Mouse (Mus musculus) spleen, postnatal 36 days (tissue): ENCODE results near the gene Nags.

Experiments used
- DNase-seq, 2 experiments: peaks; one replicate each; pipeline ENCODE4 v3.0.0; 2022; ENCODE audit warnings: low spot score in 2 of 2, mixed read lengths in 1 of 2

Gene Nags

DNA sequence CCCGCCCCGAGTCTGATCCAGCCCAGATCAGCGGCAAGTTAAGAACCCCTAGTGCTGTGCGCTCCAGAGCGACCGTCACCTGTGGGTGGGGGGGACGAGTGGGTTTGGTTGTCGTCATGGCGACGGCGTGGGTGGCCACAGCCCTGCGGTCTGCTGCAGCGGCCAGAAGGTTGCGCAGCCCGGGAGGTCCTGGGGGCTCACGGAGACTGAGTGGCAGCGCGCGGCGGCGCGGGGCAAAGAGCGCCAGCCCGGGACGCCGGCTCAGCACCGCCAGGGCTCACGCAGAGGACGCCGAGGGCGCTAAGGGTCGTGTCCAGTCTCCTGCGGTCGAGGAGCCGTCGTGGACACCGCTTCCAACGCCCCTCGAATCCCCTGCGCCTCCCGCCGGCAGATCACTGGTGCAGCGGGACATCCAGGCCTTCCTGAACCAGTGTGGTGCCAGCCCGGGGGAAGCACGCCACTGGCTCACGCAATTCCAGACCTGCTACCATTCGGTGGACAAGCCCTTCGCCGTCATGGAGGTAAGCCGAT is at the start of gene Nags:
TSS of gene Nags (plus strand) at position 43 of the 531 bp plus-strand sequence.
- no peak for DNase-seq

- DNase-seq, result peak; percentile 17 to 22
Observed at GRCm38 (mm10) chr11:102095676-102096075, 49.6 kb upstream of the Nags start.

- DNase-seq, result no peak
Observed at GRCm38 (mm10) chr11:102096446-102096845, 48.9 kb upstream of the Nags start.

GRCm38 (mm10) chr11:102096887-102097391 is 48.4 kb upstream of the Nags start:
- peak; percentile 24 to 38 for DNase-seq

DNA sequence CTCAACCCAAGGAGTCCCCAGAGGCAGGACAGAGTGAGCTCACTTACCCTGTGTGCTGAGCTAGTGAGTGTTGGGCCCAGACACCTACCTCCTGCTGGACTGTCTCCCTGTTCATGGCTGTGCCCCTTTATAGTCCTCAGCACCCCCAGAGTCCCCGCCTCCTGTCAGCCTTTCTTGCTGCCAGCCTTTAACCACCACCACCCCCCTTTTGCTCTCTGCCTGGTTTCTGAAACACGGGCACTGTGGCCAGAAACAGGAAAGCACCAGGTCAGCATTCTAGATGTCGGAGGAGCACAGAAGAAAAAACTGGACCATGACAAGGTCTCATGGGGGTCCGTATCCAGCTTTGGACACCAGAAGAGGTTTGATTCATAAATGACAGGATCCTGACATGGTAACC is 44.1 kb upstream of the Nags start, which contains the start of gene Ppy:
TSS of gene Ppy (minus strand) at position 101 of the 400 bp plus-strand sequence.
- no peak for DNase-seq

DNA sequence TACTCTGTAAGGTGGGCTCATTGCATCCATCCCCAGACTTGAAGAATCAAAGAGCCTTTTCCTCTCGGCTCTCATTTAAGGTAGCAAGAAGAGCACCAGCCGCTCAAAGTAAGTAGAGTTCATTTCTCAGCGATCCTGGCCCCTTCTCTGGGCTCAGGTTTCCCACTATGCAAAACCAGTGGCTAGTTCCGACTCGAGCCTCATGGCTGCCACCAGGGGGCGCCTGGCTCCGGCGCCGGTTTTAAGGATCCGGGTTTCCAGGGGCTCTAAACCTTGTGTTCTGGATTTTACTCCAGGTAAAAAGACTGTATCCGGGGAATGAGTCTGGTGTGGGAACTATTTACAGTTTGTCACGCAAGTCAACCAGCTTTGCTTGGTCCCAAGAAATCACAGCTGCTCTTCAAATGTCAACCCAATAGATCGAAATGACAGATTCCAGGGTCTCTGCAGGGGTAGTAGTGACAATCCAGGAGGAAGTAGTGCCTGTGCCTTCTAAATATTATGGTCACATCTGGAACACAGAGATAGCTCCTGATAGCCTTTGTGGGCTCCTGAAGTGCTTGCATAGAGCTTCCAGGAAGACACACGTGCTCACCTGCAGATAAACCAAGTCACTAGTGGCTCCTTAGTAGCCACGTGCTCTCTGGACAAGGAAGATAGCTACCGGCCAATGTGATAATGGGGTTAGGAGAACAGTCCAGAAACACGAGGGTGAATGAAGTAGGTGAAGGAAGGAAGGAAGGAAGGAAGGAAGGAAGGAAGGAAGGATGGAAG is 42.6 kb upstream of the Nags start:
- peak in 1 of 2 experiments; percentile 18 for DNase-seq

GRCm38 (mm10) chr11:102106911-102107310 is 38.4 kb upstream of the Nags start:
- no peak for DNase-seq

GRCm38 (mm10) chr11:102107732-102108131 is 37.6 kb upstream of the Nags start, which contains the start of gene Pyy:
Gene Pyy, minus strand, starts transcription at chr11:102107832.
- DNase-seq, result no peak

DNA sequence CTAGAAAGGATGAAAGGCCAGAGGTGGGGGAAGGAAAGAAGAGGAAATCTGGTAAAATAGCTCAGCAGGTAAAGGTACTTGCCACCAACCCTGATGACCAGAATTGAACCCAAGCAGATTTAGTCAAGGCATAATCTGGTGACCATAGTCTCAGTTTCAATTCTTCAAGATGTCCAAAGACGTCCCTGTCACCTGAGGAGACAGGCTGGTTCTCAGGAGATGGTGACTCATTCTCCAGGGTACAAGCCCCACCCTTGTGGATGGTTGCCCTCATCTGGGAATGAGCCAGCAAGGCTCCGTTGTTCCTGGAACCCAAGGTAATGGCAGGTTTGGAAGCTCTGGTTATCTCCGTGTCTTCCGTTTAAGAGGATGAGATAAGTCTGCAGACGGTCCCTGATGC is 33.7 kb upstream of the Nags start:
- DNase-seq, result no peak

GRCm38 (mm10) chr11:102116241-102116640 is 29.1 kb upstream of the Nags start:
- DNase-seq, result no peak

- no peak for DNase-seq
Observed at GRCm38 (mm10) chr11:102117386-102117785, 27.9 kb upstream of the Nags start.

DNA sequence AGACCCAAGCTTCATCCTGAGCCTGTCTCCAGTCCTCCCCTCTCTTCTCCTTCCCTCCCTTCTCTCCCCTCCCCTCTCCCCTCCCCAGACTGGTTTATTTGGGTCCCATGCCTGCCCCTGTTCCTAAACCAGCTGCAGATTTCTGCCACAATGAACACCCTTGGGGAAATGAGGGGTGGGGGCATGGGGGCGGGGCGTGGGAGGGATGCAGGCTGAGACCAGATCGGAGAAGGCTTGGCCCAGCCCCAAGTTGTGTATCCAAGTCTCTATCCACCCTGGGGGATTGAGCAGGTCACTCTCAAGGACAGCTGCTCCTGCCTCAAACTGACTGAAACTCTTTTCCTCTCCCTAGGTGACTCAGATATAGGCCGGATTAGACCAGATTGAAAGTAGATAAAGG is 10.8 kb upstream of the Nags start:
- no peak for DNase-seq

DNA sequence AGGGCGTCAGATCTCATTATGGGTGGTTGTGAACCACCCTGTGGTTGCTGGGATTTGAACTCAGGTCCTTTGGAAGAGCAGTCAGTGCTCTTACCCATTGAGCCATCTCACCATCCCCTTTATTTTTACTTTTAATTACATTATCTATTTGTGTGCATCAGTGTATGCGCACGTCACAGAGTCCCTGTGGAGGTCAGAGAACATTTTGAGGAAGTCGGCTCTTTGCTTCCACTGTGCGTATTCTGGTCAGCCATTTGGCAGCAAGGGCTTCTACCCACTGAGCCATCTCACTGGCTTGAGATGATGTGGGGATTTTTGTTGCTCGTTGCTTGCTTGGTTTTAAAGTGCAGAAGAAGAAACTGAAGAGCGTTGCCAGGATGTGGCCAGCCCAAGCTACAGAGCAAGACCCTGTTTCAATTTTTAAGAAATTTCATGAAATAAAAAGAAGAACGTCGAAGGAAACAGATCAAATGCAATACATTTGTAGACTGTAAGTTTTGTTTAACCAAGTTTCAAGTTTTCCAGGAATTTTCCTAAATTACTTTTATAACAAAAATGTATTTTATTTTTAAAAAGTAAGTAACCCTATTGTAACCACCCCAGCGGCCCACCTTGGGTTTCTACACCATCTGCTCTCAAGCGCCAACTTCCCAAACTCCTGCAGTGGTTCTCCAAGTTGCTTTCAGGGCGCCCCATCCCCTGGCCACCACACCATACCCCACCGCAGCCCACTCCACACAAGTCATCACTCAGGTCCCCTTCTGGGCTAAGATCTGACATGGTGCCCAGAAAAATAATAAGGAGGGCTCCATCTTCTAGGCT is 7.5 kb upstream of the Nags start:
- DNase-seq, result no peak

GRCm38 (mm10) chr11:102138447-102138740 is 6.9 kb upstream of the Nags start:
- DNase-seq, result peak; percentile 34 to 46

DNA sequence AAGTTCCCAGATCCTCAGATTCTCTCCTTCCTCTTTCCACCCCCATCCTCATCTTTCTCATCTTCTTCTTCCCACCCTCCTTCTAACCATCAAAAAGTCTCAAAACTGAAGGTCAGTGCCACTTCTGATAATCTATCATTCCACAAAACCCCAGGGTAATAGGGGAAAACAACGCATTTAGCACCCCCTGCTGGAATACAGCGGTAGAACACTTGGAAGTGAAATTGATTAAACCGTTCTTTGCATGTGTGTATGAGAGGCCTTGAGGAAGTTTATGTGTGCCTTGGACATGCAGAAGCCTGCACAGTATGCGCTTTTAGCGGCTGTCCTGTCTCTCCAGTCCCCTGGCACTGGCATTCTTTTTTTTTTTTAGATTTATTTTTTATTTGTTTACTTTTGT is 4.8 kb upstream of the Nags start:
- DNase-seq, result peak; percentile 29 to 37

DNA sequence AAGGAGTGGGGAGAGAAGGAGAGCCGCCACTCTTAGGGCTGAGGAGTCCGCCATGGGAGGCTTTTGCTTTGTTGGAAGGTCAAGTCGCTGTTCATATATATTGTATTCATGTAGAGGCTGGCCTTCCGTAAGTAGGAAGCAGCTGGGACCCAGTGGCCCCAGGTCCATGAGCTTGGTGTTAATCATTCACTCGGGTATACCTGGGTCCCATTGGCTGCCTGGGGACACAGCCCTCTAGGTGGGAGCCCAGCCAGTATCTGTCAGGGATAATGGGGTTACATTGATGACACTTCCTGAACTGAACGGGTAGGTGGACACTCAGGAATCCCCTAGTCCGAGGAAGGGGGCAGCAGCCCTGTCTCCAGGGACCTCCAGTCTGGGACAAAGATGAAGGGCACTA is 3.0 kb upstream of the Nags start:
- DNase-seq, result no peak

- no peak for DNase-seq
Observed at GRCm38 (mm10) chr11:102144957-102145470, 299 bp upstream of the Nags start.

GRCm38 (mm10) chr11:102146005-102146404 is 692 bp downstream of the Nags start:
- no peak for DNase-seq

DNA sequence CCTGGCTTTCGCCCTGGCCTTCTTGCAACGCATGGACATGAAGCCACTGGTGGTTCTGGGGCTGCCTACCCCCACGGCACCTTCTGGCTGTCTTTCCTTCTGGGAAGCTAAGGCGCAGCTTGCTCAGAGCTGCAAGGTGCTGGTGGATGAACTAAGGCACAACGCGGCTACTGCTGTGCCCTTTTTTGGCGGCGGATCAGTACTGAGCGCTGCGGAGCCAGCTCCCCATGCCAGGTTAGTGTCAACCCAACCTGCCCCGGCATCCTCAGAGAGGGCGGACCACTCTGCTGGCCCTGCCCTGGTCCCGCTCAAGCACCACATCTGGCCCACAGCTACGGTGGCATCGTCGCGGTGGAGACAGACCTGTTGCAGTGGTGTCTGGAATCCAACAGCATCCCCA is 1.2 kb downstream of the Nags start:
- no peak for DNase-seq

DNA sequence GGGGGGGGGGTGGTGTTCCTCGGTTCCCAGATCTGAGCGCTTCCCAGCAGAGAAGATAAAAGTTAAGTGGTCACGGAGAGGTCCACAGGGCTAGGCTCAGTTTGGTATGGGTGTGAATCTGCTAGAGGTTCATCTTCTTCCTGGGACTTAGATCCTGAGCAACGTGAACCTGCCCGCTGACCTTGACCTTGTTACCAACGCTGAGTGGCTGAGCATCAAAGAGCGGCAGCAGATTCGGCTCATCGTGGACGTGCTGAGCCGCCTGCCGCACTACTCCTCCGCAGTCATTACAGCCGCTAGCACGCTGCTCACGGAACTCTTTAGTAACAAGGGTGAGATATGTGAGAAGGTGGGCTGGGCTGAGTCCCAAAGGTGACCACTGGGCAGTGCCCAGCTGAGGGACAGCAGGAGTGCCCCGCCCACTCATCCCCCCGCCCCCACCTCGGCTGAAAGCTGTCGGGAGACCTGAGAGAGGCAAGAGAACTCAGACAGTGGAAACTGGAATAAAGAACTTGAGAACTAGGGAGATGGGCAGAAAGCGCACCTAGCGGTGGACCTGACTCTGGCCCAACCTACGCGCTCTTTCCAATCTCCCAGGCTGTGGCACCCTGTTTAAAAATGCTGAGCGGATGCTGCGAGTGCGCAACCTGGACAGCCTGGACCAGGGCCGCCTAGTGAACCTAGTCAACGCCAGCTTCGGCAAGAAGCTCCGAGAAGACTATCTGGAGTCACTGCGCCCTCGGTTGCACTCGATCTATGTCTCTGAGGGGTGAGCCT is 2.1 kb downstream of the Nags start:
- DNase-seq, result no peak

GRCm38 (mm10) chr11:102156039-102156785 is 10.9 kb downstream of the Nags start, which contains the start of gene Tmem101:
Gene Tmem101, minus strand, starts transcription at chr11:102156404.
- peak; percentile 80 to 86 for DNase-seq
